Mouse (Mus musculus): Measurements from ENCODE around the gene Gm20518. TPM values are rescaled to one million over a fixed set of nuclear protein-coding genes. Genes with fewer than 3 reads are reported as not detected.

Gene Gm20518
- polyA plus RNA-seq, 1 experiment from 2014 or later: 0.20 TPM

Other genes starting within 250 kb of the Gm20518 start
- gene Ccdc74a, start 245.2 kb downstream of the Gm20518 start, polyA plus RNA-seq (2015; fragmentation: Nextera tagmentation; extraction: Ambion mirVana): 0.98 and 1.1 TPM in 2 replicates
- 31.6 and 36.9 TPM in 2 replicates for gene Med15, start 158.8 kb downstream of the Gm20518 start, polyA plus RNA-seq (2015; fragmentation: Nextera tagmentation; extraction: Ambion mirVana)
- 27.6 and 30.2 TPM in 2 replicates for gene Klhl22, start 132.1 kb downstream of the Gm20518 start, polyA plus RNA-seq (2015; fragmentation: Nextera tagmentation; extraction: Ambion mirVana)
- 3.6 and 4.3 TPM in 2 replicates for gene Scarf2, start 94.4 kb downstream of the Gm20518 start, polyA plus RNA-seq (2015; fragmentation: Nextera tagmentation; extraction: Ambion mirVana)
- not detected in 2 replicates for gene B830017H08Rik, start 58.5 kb downstream of the Gm20518 start, polyA plus RNA-seq (2015; fragmentation: Nextera tagmentation; extraction: Ambion mirVana)
- 0.83 and 1.3 TPM in 2 replicates for gene Car15, start 53.3 kb downstream of the Gm20518 start, polyA plus RNA-seq (2015; fragmentation: Nextera tagmentation; extraction: Ambion mirVana)
- 0.05 TPM in 1 of 2 replicates, not detected in the other for gene Tssk1, start 2.6 kb upstream of the Gm20518 start, polyA plus RNA-seq (2015; fragmentation: Nextera tagmentation; extraction: Ambion mirVana)
- gene Dgcr2, start 6.9 kb upstream of the Gm20518 start, polyA plus RNA-seq (2015; fragmentation: Nextera tagmentation; extraction: Ambion mirVana): 42.5 and 43.7 TPM in 2 replicates
- not detected in 2 replicates for gene Tssk2, start 7.0 kb upstream of the Gm20518 start, polyA plus RNA-seq (2015; fragmentation: Nextera tagmentation; extraction: Ambion mirVana)
- gene Ess2, start 19.7 kb upstream of the Gm20518 start, polyA plus RNA-seq (2015; fragmentation: Nextera tagmentation; extraction: Ambion mirVana): 32.7 and 38.8 TPM in 2 replicates
- gene Gsc2, start 23.4 kb upstream of the Gm20518 start, polyA plus RNA-seq (2015; fragmentation: Nextera tagmentation; extraction: Ambion mirVana): 0.18 TPM in 1 of 2 replicates, not detected in the other
- 50.2 and 51.5 TPM in 2 replicates for gene Slc25a1, start 36.5 kb upstream of the Gm20518 start, polyA plus RNA-seq (2015; fragmentation: Nextera tagmentation; extraction: Ambion mirVana)
- gene Vpreb2, start 88.8 kb upstream of the Gm20518 start, polyA plus RNA-seq (2015; fragmentation: Nextera tagmentation; extraction: Ambion mirVana): 0.73 and 1.1 TPM in 2 replicates
- gene Dgcr6, start 161.2 kb upstream of the Gm20518 start, polyA plus RNA-seq (2015; fragmentation: Nextera tagmentation; extraction: Ambion mirVana): 125 and 128 TPM in 2 replicates
- 29.2 and 29.5 TPM in 2 replicates for gene Prodh, start 198.5 kb upstream of the Gm20518 start, polyA plus RNA-seq (2015; fragmentation: Nextera tagmentation; extraction: Ambion mirVana)
- gene Rtn4r, start 236.0 kb upstream of the Gm20518 start, polyA plus RNA-seq (2015; fragmentation: Nextera tagmentation; extraction: Ambion mirVana): 0.31 and 0.68 TPM in 2 replicates

Data from thymus, postnatal 0 days (tissue).